Mouse (Mus musculus) liver, postnatal 0 days (tissue): ENCODE results near the gene Krtap4-13. TPM values are rescaled to one million over a fixed set of nuclear protein-coding genes. Genes with fewer than 3 reads are reported as not detected.
"Not testable (repeated sequence)": the region's sequence is repeated elsewhere in the genome, so short reads cannot be mapped to it uniquely, and the experiment has no call there.

Experiments
- ATAC-seq: fragments of 200-750 bp; cut with Nextera tagmentation; 2 replicates; pipeline ENCODE4 v1.8.0; 2017; ENCODE audit warnings: mild to moderate bottlenecking, moderate library complexity
- DNase-seq: peaks from one replicate; pipeline ENCODE4 v3.0.0-alpha.2; 2016
- H3K27ac ChIP-seq: fragments of 300-500 bp; sonication (generic); 2 replicates; pipeline ENCODE4 v1.5.1; 2014; ENCODE audit warnings: antibody characterized with exemption, moderate library complexity, mild to moderate bottlenecking, low read depth
- H3K27me3 ChIP-seq: fragments of 300-500 bp; sonication (generic); 2 replicates; pipeline ENCODE4 v1.6.1; 2014; ENCODE audit warnings: low read length, control low read depth, mixed read lengths; ENCODE audit not compliant: insufficient read depth
- H3K36me3 ChIP-seq: fragments of 300-500 bp; sonication (generic); replicated peaks from 2 replicates; pipeline ENCODE4 v1.6.1; 2014; ENCODE audit warnings: mild to moderate bottlenecking, control low read depth, low read length, moderate library complexity, mixed read lengths; ENCODE audit not compliant: insufficient read depth
- H3K4me1 ChIP-seq: fragments of 300-500 bp; sonication (generic); 2 replicates; pipeline ENCODE4 v1.6.1; 2014; ENCODE audit warnings: antibody characterized with exemption, mild to moderate bottlenecking, control low read depth; ENCODE audit not compliant: insufficient read depth
- H3K4me2 ChIP-seq: fragments of 300-500 bp; sonication (generic); 2 replicates; pipeline ENCODE4 v1.6.1; 2014; ENCODE audit warnings: low read depth, mild to moderate bottlenecking, low read length, moderate library complexity, mixed read lengths
- H3K4me3 ChIP-seq: fragments of 300-500 bp; sonication (generic); 2 replicates; pipeline ENCODE4 v1.5.1; 2014; ENCODE audit warnings: low read depth, low read length
- H3K9ac ChIP-seq: fragments of 300-500 bp; sonication (generic); replicated peaks from 2 replicates; pipeline ENCODE4 v1.6.1; 2014; ENCODE audit warnings: mild to moderate bottlenecking, moderate library complexity
- H3K9me3 ChIP-seq: fragments of 300-500 bp; sonication (generic); 2 replicates; pipeline ENCODE4 v1.6.1; 2016; ENCODE audit warnings: mild to moderate bottlenecking, control low read depth, low read length, mixed read lengths
- CTCF ChIP-seq: sonication (generic); IDR thresholded peaks from 2 replicates; pipeline ENCODE4 v1.5.1; 2016; ENCODE audit warnings: antibody characterized with exemption, low read depth
- EP300 ChIP-seq: IDR thresholded peaks from 2 replicates; pipeline ENCODE4 v1.6.1; 2016; ENCODE audit warnings: antibody characterized with exemption, low read depth, mild to moderate bottlenecking
- WGBS: fragments of 180-500 bp; shearing (Covaris S2); extraction: QIAGEN DNeasy Blood & Tissue Kit; methylation state at CpG from one replicate; pipeline ENCODE4 v1.1.7; 2014; ENCODE audit not compliant: insufficient replicate concordance; 5-methylcytosine and 5-hydroxymethylcytosine counted together
- polyA plus RNA-seq: library from polyadenylated mRNA; unstranded; fragments of >200 nt; fragmentation: Nextera tagmentation; extraction: Ambion mirVana; gene quantifications from 2 replicates; pipeline ENCODE4 v1.2.1, GENCODE M21; 2015

The Krtap4-13 gene
- polyA plus RNA-seq, 1 experiment from 2014 or later: not detected

- DNase-seq (no peak), ATAC-seq (no peak)
- no peak overlapping the region for H3K4me3 ChIP-seq
- H3K27me3 ChIP-seq: no peaks in the 10 kb centered on the region
- WGBS: 69% methylated on average over 7 of the region's 7 CpGs
- no peak overlapping the region for H3K9ac ChIP-seq
- no peaks in the 10 kb centered on the region for H3K36me3 ChIP-seq
- H3K4me2 ChIP-seq: no peak overlapping the region
- TF ChIP-seq CTCF: no peak
- no peaks in the 10 kb centered on the region for H3K4me1 ChIP-seq
- H3K9me3 ChIP-seq: no peaks in the 10 kb centered on the region
- H3K27ac ChIP-seq: no peak overlapping the region
These were observed 31.3 kb downstream of the Krtap4-13 start for GRCm38 (mm10) chr11:99778401-99778800.

GRCm38 (mm10) chr11:99772813-99773212, 36.9 kb downstream of the Krtap4-13 start, which contains the start of gene Gm11595:
Gene Gm11595, minus strand, starts transcription at chr11:99772913.
- not testable (repeated sequence) for H3K27me3 ChIP-seq, H3K27ac ChIP-seq, DNase-seq, H3K4me2 ChIP-seq, ATAC-seq, H3K36me3 ChIP-seq, H3K9me3 ChIP-seq, H3K4me3 ChIP-seq, H3K4me1 ChIP-seq, H3K9ac ChIP-seq

GRCm38 (mm10) chr11:99768410-99768809, 41.3 kb downstream of the Krtap4-13 start:
- Histone ChIP-seq H3K36me3 (no peaks in the 10 kb centered on the region), H3K9me3 (no peaks in the 10 kb centered on the region), H3K27ac (no peak overlapping the region), H3K4me3 (no peak overlapping the region), H3K4me1 (no peaks in the 10 kb centered on the region), H3K27me3 (no peaks in the 10 kb centered on the region), H3K4me2 (no peak overlapping the region), H3K9ac (no peak overlapping the region)
- WGBS: 61% methylated on average over 2 of the region's 2 CpGs
- no peak for DNase-seq
- no peak for ATAC-seq
- no peak for TF ChIP-seq CTCF
- TF ChIP-seq EP300: no peak

Other genes starting within 250 kb of the Krtap4-13 start
- not detected in 2 replicates for gene Krtap3-1, start 243.3 kb downstream of the Krtap4-13 start, polyA plus RNA-seq
- gene Krtap1-5, start 228.9 kb downstream of the Krtap4-13 start, polyA plus RNA-seq: not detected in 2 replicates
- gene Krtap1-4, start 226.2 kb downstream of the Krtap4-13 start, polyA plus RNA-seq: not detected in 2 replicates
- not detected in 2 replicates for gene Krtap1-3, start 218.6 kb downstream of the Krtap4-13 start, polyA plus RNA-seq
- gene Krtap9-3, start 211.8 kb downstream of the Krtap4-13 start, polyA plus RNA-seq: not detected in 2 replicates
- not detected in 2 replicates for gene Gm11938, start 206.6 kb downstream of the Krtap4-13 start, polyA plus RNA-seq
- not detected in 2 replicates for gene Gm11937, start 199.7 kb downstream of the Krtap4-13 start, polyA plus RNA-seq
- not detected in 2 replicates for gene Krtap2-4, start 195.0 kb downstream of the Krtap4-13 start, polyA plus RNA-seq
- gene Gm11562, start 189.5 kb downstream of the Krtap4-13 start, polyA plus RNA-seq: not detected in 2 replicates
- not detected in 2 replicates for gene Krtap4-1, start 181.7 kb downstream of the Krtap4-13 start, polyA plus RNA-seq
- gene Krtap4-2, start 174.8 kb downstream of the Krtap4-13 start, polyA plus RNA-seq: not detected in 2 replicates
- not detected in 2 replicates for gene Krtap4-7, start 165.8 kb downstream of the Krtap4-13 start, polyA plus RNA-seq
- not detected in 2 replicates for gene Gm11555, start 159.7 kb downstream of the Krtap4-13 start, polyA plus RNA-seq
- not detected in 2 replicates for gene Gm11563, start 150.9 kb downstream of the Krtap4-13 start, polyA plus RNA-seq
- gene Krtap4-6, start 143.9 kb downstream of the Krtap4-13 start, polyA plus RNA-seq: not detected in 2 replicates
- not detected in 2 replicates for gene Gm14190, start 119.2 kb downstream of the Krtap4-13 start, polyA plus RNA-seq
- gene Gm14180, start 75.6 kb downstream of the Krtap4-13 start, polyA plus RNA-seq: not detected in 2 replicates
- gene Gm11595, start 37.0 kb downstream of the Krtap4-13 start, polyA plus RNA-seq: not detected in 2 replicates
- not detected in 2 replicates for gene Krtap4-8, start 29.2 kb downstream of the Krtap4-13 start, polyA plus RNA-seq
- not detected in 2 replicates for gene Krtap4-9, start 24.7 kb downstream of the Krtap4-13 start, polyA plus RNA-seq
- not detected in 2 replicates for gene Gm11596, start 16.4 kb downstream of the Krtap4-13 start, polyA plus RNA-seq
- not detected in 2 replicates for gene Gm11569, start 11.0 kb downstream of the Krtap4-13 start, polyA plus RNA-seq
- gene Gm11554, start 5.4 kb downstream of the Krtap4-13 start, polyA plus RNA-seq: not detected in 2 replicates
- not detected in 2 replicates for gene Gm11564, start 5.8 kb upstream of the Krtap4-13 start, polyA plus RNA-seq
- not detected in 2 replicates for gene 2300003K06Rik, start 28.2 kb upstream of the Krtap4-13 start, polyA plus RNA-seq
- gene Krtap4-16, start 41.7 kb upstream of the Krtap4-13 start, polyA plus RNA-seq: not detected in 2 replicates
- not detected in 2 replicates for gene Gm11568, start 48.0 kb upstream of the Krtap4-13 start, polyA plus RNA-seq
- not detected in 2 replicates for gene Gm11559, start 54.6 kb upstream of the Krtap4-13 start, polyA plus RNA-seq
- gene Krtap9-1, start 63.5 kb upstream of the Krtap4-13 start, polyA plus RNA-seq: not detected in 2 replicates
- not detected in 2 replicates for gene Gm11567, start 69.3 kb upstream of the Krtap4-13 start, polyA plus RNA-seq
- gene Krtap31-1, start 98.0 kb upstream of the Krtap4-13 start, polyA plus RNA-seq: not detected in 2 replicates
- gene Gm11565, start 104.9 kb upstream of the Krtap4-13 start, polyA plus RNA-seq: not detected in 2 replicates
- not detected in 2 replicates for gene Krtap31-2, start 126.4 kb upstream of the Krtap4-13 start, polyA plus RNA-seq
- not detected in 2 replicates for gene Krtap9-5, start 138.6 kb upstream of the Krtap4-13 start, polyA plus RNA-seq
- not detected in 2 replicates for gene Krtap29-1, start 169.2 kb upstream of the Krtap4-13 start, polyA plus RNA-seq
- gene Krtap16-1, start 176.7 kb upstream of the Krtap4-13 start, polyA plus RNA-seq: not detected in 2 replicates
- not detected in 2 replicates for gene Krtap17-1, start 184.1 kb upstream of the Krtap4-13 start, polyA plus RNA-seq
- not detected in 2 replicates for gene Krt33a, start 206.3 kb upstream of the Krtap4-13 start, polyA plus RNA-seq
- not detected in 2 replicates for gene Krt33b, start 220.0 kb upstream of the Krtap4-13 start, polyA plus RNA-seq
- not detected in 2 replicates for gene Krt34, start 231.7 kb upstream of the Krtap4-13 start, polyA plus RNA-seq
- not detected in 2 replicates for gene Krt31, start 240.7 kb upstream of the Krtap4-13 start, polyA plus RNA-seq